Mouse (Mus musculus) embryonic facial prominence, embryonic 10.5 days (tissue): Measurements from ENCODE around the gene Mag. TPM values are rescaled to one million over a fixed set of nuclear protein-coding genes. Genes with fewer than 3 reads are reported as not detected.

Experiments used
- DNase-seq: peaks from one replicate; pipeline ENCODE4 v3.0.0-alpha.2; 2017; ENCODE audit warnings: low spot score
- H3K27ac ChIP-seq: fragments of 300-500 bp; sonication (generic); replicated peaks from 2 replicates; pipeline ENCODE4 v1.5.1; 2016; ENCODE audit warnings: mild to moderate bottlenecking
- H3K27me3 ChIP-seq: fragments of 300-500 bp; sonication (generic); replicated peaks from 2 replicates; pipeline ENCODE4 v1.6.1; 2016; ENCODE audit warnings: low read depth, mild to moderate bottlenecking; ENCODE audit not compliant: poor library complexity, severe bottlenecking
- H3K36me3 ChIP-seq: fragments of 300-500 bp; sonication (generic); replicated peaks from 2 replicates; pipeline ENCODE4 v1.6.1; 2016; ENCODE audit warnings: mild to moderate bottlenecking, moderate library complexity
- H3K4me1 ChIP-seq: fragments of 300-500 bp; sonication (generic); 2 replicates; pipeline ENCODE4 v1.6.1; 2016
- H3K4me3 ChIP-seq: fragments of 300-500 bp; sonication (generic); 2 replicates; pipeline ENCODE4 v1.5.1; 2016; ENCODE audit warnings: mild to moderate bottlenecking, moderate library complexity
- H3K9me3 ChIP-seq: fragments of 300-500 bp; sonication (generic); 2 replicates; pipeline ENCODE4 v1.6.1; 2016; ENCODE audit warnings: mild to moderate bottlenecking
- WGBS: fragments of 180-500 bp; shearing (Covaris S2); methylation state at CpG from one replicate; pipeline ENCODE4 v1.1.7; 2016; 5-methylcytosine and 5-hydroxymethylcytosine counted together
- polyA plus RNA-seq: library from polyadenylated mRNA; unstranded; fragments of >200 nt; fragmentation: Nextera tagmentation; extraction: Ambion mirVana; gene quantifications from 2 replicates; pipeline ENCODE4 v1.2.1, GENCODE M21; 2016

Gene Mag
- 0.32 and 0.39 TPM in 2 replicates for polyA plus RNA-seq

GRCm38 (mm10) chr7:30914732-30915131 lies at the start of gene Mag:
TSS of gene Mag (minus strand) at chr7:30914873.
- WGBS, result 74% methylated on average over 8 of the region's 8 CpGs
- H3K4me3 ChIP-seq, result no peak within 1 kb of the TSS
- no peak within 1 kb of the TSS for H3K27ac ChIP-seq
- no peaks in the 10 kb centered on the region for H3K36me3 ChIP-seq
- H3K9me3 ChIP-seq, result no peaks in the 10 kb centered on the region
- peaks cover 15% of the 10 kb centered on the region for H3K4me1 ChIP-seq
- no peak for DNase-seq
- H3K27me3 ChIP-seq, result no peaks in the 10 kb centered on the region

GRCm38 (mm10) chr7:30964366-30964765 lies 49.7 kb upstream of the Mag start:
- no peaks in the 10 kb centered on the region for H3K27me3 ChIP-seq
- H3K9me3 ChIP-seq, result no peaks in the 10 kb centered on the region
- no peak overlapping the region for H3K27ac ChIP-seq
- H3K4me3 ChIP-seq, result no peak overlapping the region
- peaks cover 41% of the 10 kb centered on the region for H3K36me3 ChIP-seq
- peaks cover 9% of the 10 kb centered on the region; the same call in 1 of the 2 replicates for H3K4me1 ChIP-seq
- WGBS, result 87% methylated on average over 7 of the region's 7 CpGs
- DNase-seq, result no peak

GRCm38 (mm10) chr7:30962862-30963261 lies 48.2 kb upstream of the Mag start:
- peaks cover 45% of the 10 kb centered on the region for H3K36me3 ChIP-seq
- no peak overlapping the region for H3K27ac ChIP-seq
- H3K4me3 ChIP-seq, result no peak overlapping the region
- H3K27me3 ChIP-seq, result no peaks in the 10 kb centered on the region
- no peaks in the 10 kb centered on the region for H3K9me3 ChIP-seq
- H3K4me1 ChIP-seq, result peaks cover 17% of the 10 kb centered on the region
- 93% methylated on average over 5 of the region's 5 CpGs for WGBS
- DNase-seq, result no peak

GRCm38 (mm10) chr7:30959786-30960349 lies 45.2 kb upstream of the Mag start:
- H3K27ac ChIP-seq, result no peak overlapping the region
- 84% methylated on average over 6 of the region's 6 CpGs for WGBS
- peaks cover 21% of the 10 kb centered on the region for H3K4me1 ChIP-seq
- no peaks in the 10 kb centered on the region for H3K9me3 ChIP-seq
- DNase-seq, result no peak
- H3K36me3 ChIP-seq, result peaks cover 46% of the 10 kb centered on the region
- no peaks in the 10 kb centered on the region for H3K27me3 ChIP-seq
- no peak overlapping the region for H3K4me3 ChIP-seq

GRCm38 (mm10) chr7:30958866-30959487 lies 44.3 kb upstream of the Mag start:
- H3K4me1 ChIP-seq, result peaks cover 21% of the 10 kb centered on the region
- DNase-seq, result no peak
- H3K27me3 ChIP-seq, result no peaks in the 10 kb centered on the region
- H3K9me3 ChIP-seq, result no peaks in the 10 kb centered on the region
- H3K27ac ChIP-seq, result no peak overlapping the region; the same call in 1 of the 2 replicates
- no peak overlapping the region; the same call in 1 of the 2 replicates for H3K4me3 ChIP-seq
- peaks cover 55% of the 10 kb centered on the region for H3K36me3 ChIP-seq
- 96% methylated on average over 9 of the region's 9 CpGs for WGBS

- peaks cover 21% of the 10 kb centered on the region for H3K4me1 ChIP-seq
- 74% methylated on average over 28 of the region's 28 CpGs for WGBS
- H3K27ac ChIP-seq, result peak overlapping the region; percentile 99
Measured at GRCm38 (mm10) chr7:30958109-30958865, 43.6 kb upstream of the Mag start.

GRCm38 (mm10) chr7:30957367-30957783 lies 42.7 kb upstream of the Mag start:
- Histone ChIP-seq H3K27ac (peak overlapping the region; percentile 99), H3K4me3 (peak overlapping the region; percentile 95), H3K27me3 (no peaks in the 10 kb centered on the region), H3K36me3 (peaks cover 71% of the 10 kb centered on the region), H3K4me1 (peaks cover 21% of the 10 kb centered on the region), H3K9me3 (no peaks in the 10 kb centered on the region)
- DNase-seq, result peak; percentile 93
- under 1% methylated on average over 43 of the region's 43 CpGs for WGBS

More at GRCm38 (mm10) chr7:30958109-30958865, 43.6 kb upstream of the Mag start:
- DNase-seq, result no peak
- H3K36me3 ChIP-seq, result peaks cover 62% of the 10 kb centered on the region
- peak overlapping the region; percentile 95 for H3K4me3 ChIP-seq
- H3K27me3 ChIP-seq, result no peaks in the 10 kb centered on the region
- no peaks in the 10 kb centered on the region for H3K9me3 ChIP-seq

GRCm38 (mm10) chr7:30956756-30957366 lies 42.2 kb upstream of the Mag start, which contains the start of gene Usf2:
TSS of gene Usf2 (minus strand) at chr7:30956803.
- Histone ChIP-seq H3K4me1 (peaks cover 21% of the 10 kb centered on the region), H3K9me3 (no peaks in the 10 kb centered on the region), H3K27ac (peak within 1 kb of the TSS; percentile 99), H3K36me3 (peaks cover 72% of the 10 kb centered on the region), H3K27me3 (no peaks in the 10 kb centered on the region), H3K4me3 (peak within 1 kb of the TSS; percentile 95)
- DNase-seq, result peak; percentile 89
- WGBS, result under 1% methylated on average over 68 of the region's 82 CpGs

- Histone ChIP-seq H3K9me3 (no peaks in the 10 kb centered on the region), H3K4me1 (peaks cover 21% of the 10 kb centered on the region), H3K4me3 (peak overlapping the region; percentile 95), H3K27ac (peak overlapping the region; percentile 99), H3K36me3 (peaks cover 72% of the 10 kb centered on the region), H3K27me3 (no peaks in the 10 kb centered on the region)
- no peak for DNase-seq
- under 1% methylated on average over 35 of the region's 49 CpGs for WGBS
Measured at GRCm38 (mm10) chr7:30956357-30956751, 41.7 kb upstream of the Mag start.

GRCm38 (mm10) chr7:30955584-30956356 lies 41.1 kb upstream of the Mag start:
- H3K27ac ChIP-seq, result peak overlapping the region; percentile 99
- H3K9me3 ChIP-seq, result no peaks in the 10 kb centered on the region
- H3K36me3 ChIP-seq, result peaks cover 72% of the 10 kb centered on the region
- under 1% methylated on average over 64 of the region's 64 CpGs for WGBS
- H3K4me3 ChIP-seq, result peak overlapping the region; percentile 95
- peaks cover 21% of the 10 kb centered on the region for H3K4me1 ChIP-seq
- no peaks in the 10 kb centered on the region for H3K27me3 ChIP-seq
- DNase-seq, result peak; percentile 94

- peaks cover 21% of the 10 kb centered on the region for H3K4me1 ChIP-seq
- DNase-seq, result no peak
- no peak overlapping the region for H3K27ac ChIP-seq
- peak overlapping the region; percentile 95 for H3K4me3 ChIP-seq
- no peaks in the 10 kb centered on the region for H3K27me3 ChIP-seq
- H3K36me3 ChIP-seq, result peaks cover 73% of the 10 kb centered on the region
- no peaks in the 10 kb centered on the region for H3K9me3 ChIP-seq
- 91% methylated on average over 12 of the region's 12 CpGs for WGBS
Measured at GRCm38 (mm10) chr7:30954971-30955520, 40.4 kb upstream of the Mag start.
